Mouse (Mus musculus) neural tube, embryonic 15.5 days (tissue): ENCODE measurements around the gene Cd300a. TPM values are rescaled to one million over a fixed set of nuclear protein-coding genes. Genes with fewer than 3 reads are reported as not detected.
"Not testable (repeated sequence)": the region's sequence is repeated elsewhere in the genome, so short reads cannot be mapped to it uniquely, and the experiment has no call there.

Source experiments
- ATAC-seq: fragments of 200-750 bp; cut with Nextera tagmentation; 2 replicates; pipeline ENCODE4 v1.8.0; 2017; ENCODE audit warnings: mild to moderate bottlenecking, moderate TSS enrichment, moderate library complexity; ENCODE audit not compliant: low FRiP score
- H3K27ac ChIP-seq: fragments of 300-500 bp; sonication (generic); replicated peaks from 2 replicates; pipeline ENCODE4 v1.5.1; 2015; ENCODE audit warnings: mild to moderate bottlenecking, inconsistent platforms
- H3K27me3 ChIP-seq: fragments of 300-500 bp; sonication (generic); replicated peaks from 2 replicates; pipeline ENCODE4 v1.6.1; 2015; ENCODE audit warnings: inconsistent platforms
- H3K36me3 ChIP-seq: fragments of 300-500 bp; sonication (generic); 2 replicates; pipeline ENCODE4 v1.6.1; 2015; ENCODE audit warnings: inconsistent platforms
- H3K4me1 ChIP-seq: fragments of 300-500 bp; sonication (generic); 2 replicates; pipeline ENCODE4 v1.6.1; 2015; ENCODE audit warnings: inconsistent platforms
- H3K4me2 ChIP-seq: fragments of 300-500 bp; sonication (generic); 2 replicates; pipeline ENCODE4 v1.6.1; 2015; ENCODE audit warnings: inconsistent platforms, mild to moderate bottlenecking, moderate library complexity
- H3K4me3 ChIP-seq: fragments of 300-500 bp; sonication (generic); replicated peaks from 2 replicates; pipeline ENCODE4 v1.5.1; 2015; ENCODE audit warnings: mild to moderate bottlenecking, inconsistent platforms
- H3K9ac ChIP-seq: fragments of 300-500 bp; sonication (generic); replicated peaks from 2 replicates; pipeline ENCODE4 v1.6.1; 2015; ENCODE audit warnings: mild to moderate bottlenecking, inconsistent platforms
- H3K9me3 ChIP-seq: fragments of 300-500 bp; sonication (generic); replicated peaks from 2 replicates; pipeline ENCODE4 v1.6.1; 2016; ENCODE audit warnings: inconsistent platforms
- WGBS: fragments of 180-500 bp; shearing (Covaris S2); methylation state at CpG from one replicate; pipeline ENCODE4 v1.1.7; 2015; ENCODE audit warnings: mixed read lengths; 5-methylcytosine and 5-hydroxymethylcytosine counted together
- polyA plus RNA-seq: library from polyadenylated mRNA; unstranded; fragments of >200 nt; fragmentation: Nextera tagmentation; extraction: Ambion mirVana; gene quantifications from 2 replicates; pipeline ENCODE4 v1.2.1, GENCODE M21; 2015

Gene Cd300a
- polyA plus RNA-seq, 1 experiment from 2014 or later = 0.59 TPM

DNA sequence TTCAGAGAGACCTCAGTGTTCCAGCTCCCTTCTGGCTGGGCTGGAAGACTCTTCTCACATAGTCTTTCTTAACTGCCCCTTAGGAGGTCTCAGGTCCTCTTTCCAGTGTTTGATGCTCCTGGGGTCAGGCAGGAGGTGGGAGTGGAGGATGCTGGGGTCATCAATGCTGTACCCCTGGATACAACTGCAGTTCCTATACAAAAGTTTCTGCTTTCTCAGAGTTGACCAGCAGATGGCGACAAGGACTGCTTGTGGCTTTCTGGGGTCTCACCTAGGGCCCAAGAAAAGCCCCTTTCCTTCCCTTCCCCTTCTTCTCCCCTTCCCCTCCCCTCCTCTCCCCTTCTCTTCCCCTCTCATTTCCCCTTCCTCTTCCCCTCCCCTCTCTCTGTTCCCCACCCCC lies 9.3 kb upstream of the Cd300a start:
- Histone ChIP-seq H3K4me2 (no peak overlapping the region), H3K9ac (no peak overlapping the region), H3K27ac (no peak overlapping the region), H3K4me1 (peaks cover 4% of the 10 kb centered on the region; the same call in 1 of the 2 replicates), H3K36me3 (no peaks in the 10 kb centered on the region), H3K4me3 (no peak overlapping the region), H3K9me3 (no peaks in the 10 kb centered on the region), H3K27me3 (no peaks in the 10 kb centered on the region)
- no peak for ATAC-seq
- WGBS = 6% methylated on average over 1 of the region's 1 CpGs

DNA sequence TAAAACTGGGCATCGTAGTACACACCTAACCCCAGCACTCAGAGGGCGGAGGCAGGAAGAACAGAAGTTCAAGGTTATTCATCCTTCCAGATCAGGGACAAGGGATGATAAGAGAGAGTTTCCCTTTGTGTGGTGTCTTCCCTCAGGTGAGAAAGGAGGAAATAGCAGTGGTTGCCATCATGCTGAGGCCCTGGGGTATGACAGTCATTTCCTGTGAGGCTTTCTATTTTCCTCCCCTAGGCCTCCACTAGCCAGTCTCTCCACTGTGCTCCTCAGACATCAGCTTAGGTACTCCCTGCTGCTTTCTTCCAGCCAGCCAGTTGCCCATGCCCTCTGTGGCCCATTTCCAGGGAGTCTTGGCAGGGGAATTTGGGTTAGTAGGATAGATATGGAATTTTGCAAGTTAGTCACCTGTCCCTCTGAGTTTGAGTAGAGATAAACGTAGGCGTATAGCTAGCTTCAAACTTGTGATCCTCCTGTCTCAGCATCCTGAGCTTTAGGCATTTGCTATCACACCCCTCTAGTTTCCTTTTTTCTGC lies 6.5 kb upstream of the Cd300a start:
- H3K4me3 ChIP-seq = no peak overlapping the region
- H3K4me1 ChIP-seq = peaks cover 4% of the 10 kb centered on the region; the same call in 1 of the 2 replicates
- no peak overlapping the region for H3K4me2 ChIP-seq
- no peak overlapping the region for H3K27ac ChIP-seq
- no peak for ATAC-seq
- no peak overlapping the region for H3K9ac ChIP-seq
- H3K9me3 ChIP-seq = no peaks in the 10 kb centered on the region
- H3K27me3 ChIP-seq = no peaks in the 10 kb centered on the region
- 94% methylated on average over 4 of the region's 4 CpGs for WGBS
- H3K36me3 ChIP-seq = no peaks in the 10 kb centered on the region

DNA sequence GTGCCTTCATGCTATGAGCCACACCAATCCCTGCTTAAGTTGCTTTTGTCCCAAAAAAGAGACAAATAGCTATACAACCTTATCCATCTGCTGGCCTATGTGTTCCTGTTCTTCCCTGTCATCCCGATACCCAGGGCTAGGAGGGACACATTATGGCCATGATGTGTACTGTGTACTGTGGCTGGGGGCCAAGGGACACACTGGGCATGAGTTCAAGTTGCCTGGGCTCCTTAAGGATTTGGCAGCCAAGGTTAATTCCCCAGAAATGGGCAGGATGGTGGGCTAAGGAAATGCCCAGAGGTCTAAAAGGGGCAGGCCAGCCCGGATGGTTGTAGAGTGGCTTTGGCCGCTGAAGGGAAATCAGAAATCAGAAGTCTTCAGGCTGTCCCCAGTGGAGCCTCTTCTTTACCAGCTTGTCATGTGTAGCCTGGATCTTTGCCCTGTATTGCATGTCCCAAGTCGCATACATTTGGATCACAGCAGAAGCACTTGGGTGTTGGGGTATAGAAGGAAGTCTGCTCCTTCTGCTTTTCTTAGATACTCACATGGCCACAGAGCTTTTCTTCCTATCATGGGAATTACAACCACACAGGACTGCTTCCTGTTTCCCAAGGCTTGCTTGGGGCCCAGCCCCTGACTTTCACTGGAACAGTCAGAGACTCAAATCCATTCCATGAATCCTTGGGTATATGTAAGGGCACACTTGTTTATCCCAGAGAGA lies 5.3 kb upstream of the Cd300a start:
- 84% methylated on average over 4 of the region's 4 CpGs for WGBS
- H3K27ac ChIP-seq = no peak overlapping the region

DNA sequence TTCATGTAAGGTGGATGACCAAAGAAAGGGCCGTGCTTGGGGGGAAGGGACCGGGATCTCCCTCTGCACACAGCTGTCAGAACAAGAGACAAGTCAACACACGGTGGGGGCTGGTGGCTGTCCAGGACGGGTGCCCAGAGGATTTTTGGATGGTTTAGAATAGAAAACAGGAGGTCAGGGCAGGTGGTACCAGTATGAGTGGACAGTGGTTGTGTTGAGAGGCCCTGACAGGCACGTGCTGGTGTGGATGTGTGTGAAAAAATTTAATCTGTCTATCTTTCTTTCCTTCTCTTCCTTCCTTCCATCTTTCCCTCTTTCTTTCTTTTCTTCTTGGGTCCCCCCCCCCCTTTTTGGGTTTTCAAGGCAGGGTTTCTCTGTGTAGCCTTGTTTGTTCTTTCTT lies 701 bp downstream of the Cd300a start:
- Histone ChIP-seq H3K4me1 (no peaks in the 10 kb centered on the region), H3K9me3 (no peaks in the 10 kb centered on the region), H3K9ac (no peak overlapping the region), H3K27ac (no peak overlapping the region), H3K36me3 (no peaks in the 10 kb centered on the region), H3K4me2 (no peak overlapping the region), H3K4me3 (no peak overlapping the region), H3K27me3 (no peaks in the 10 kb centered on the region)
- ATAC-seq = no peak
- 67% methylated on average over 5 of the region's 5 CpGs for WGBS

More for the DNA sequence above, 5.3 kb upstream of the Cd300a start:
- Histone ChIP-seq H3K9ac (no peak overlapping the region), H3K4me2 (no peak overlapping the region), H3K4me1 (peaks cover 4% of the 10 kb centered on the region; the same call in 1 of the 2 replicates), H3K9me3 (no peaks in the 10 kb centered on the region), H3K36me3 (no peaks in the 10 kb centered on the region), H3K27me3 (no peaks in the 10 kb centered on the region), H3K4me3 (no peak overlapping the region)
- ATAC-seq = no peak

DNA sequence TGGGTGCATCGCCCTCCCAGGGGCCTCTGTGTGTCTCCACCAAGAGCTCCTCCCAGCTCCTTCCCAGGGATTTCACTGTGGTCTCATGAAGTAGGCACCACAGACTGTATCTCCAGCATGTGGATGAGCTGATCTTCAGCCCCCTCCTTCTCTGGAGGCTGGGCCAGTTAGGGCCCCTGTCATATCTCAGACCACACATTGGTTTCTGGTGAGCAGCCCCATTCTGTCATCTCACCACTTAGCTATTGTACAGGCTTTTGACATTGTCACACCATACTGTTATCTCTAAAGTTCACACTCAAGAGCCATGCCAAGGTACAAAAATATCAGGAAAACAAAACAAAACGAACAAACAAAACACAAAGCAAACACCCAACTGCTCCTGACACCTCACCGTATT lies 6.2 kb downstream of the Cd300a start:
- no peaks in the 10 kb centered on the region for H3K36me3 ChIP-seq
- WGBS = 91% methylated on average over 3 of the region's 3 CpGs
- H3K4me1 ChIP-seq = no peaks in the 10 kb centered on the region
- no peak overlapping the region for H3K27ac ChIP-seq
- no peak overlapping the region for H3K4me3 ChIP-seq
- H3K4me2 ChIP-seq = no peak overlapping the region
- H3K9ac ChIP-seq = no peak overlapping the region
- H3K27me3 ChIP-seq = no peaks in the 10 kb centered on the region
- ATAC-seq = no peak
- no peaks in the 10 kb centered on the region for H3K9me3 ChIP-seq

DNA sequence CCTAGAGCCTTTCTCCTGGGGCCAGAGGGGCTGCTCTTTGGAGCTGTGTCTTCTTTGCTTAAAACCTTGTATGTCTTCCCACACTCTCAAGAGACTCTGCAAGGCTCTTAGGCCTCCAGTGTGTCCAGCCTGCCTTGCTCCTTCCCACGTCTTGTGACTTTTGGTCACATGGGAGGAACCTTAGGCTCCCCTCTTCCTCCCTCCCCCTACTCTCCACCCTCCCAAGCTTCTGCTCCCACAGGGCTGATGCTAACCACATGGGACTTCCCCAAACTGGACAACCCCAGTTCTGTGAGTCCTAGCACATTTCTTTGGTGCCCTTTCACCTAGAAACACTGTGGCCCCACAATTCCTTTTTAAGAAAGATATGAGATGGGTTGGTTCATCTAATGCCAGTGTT lies 8.2 kb downstream of the Cd300a start:
- no peaks in the 10 kb centered on the region for H3K4me1 ChIP-seq
- ATAC-seq = no peak
- H3K9me3 ChIP-seq = no peaks in the 10 kb centered on the region
- H3K36me3 ChIP-seq = no peaks in the 10 kb centered on the region
- H3K27ac ChIP-seq = no peak overlapping the region
- H3K9ac ChIP-seq = no peak overlapping the region
- H3K27me3 ChIP-seq = no peaks in the 10 kb centered on the region
- WGBS = 67% methylated on average over 1 of the region's 1 CpGs
- H3K4me2 ChIP-seq = no peak overlapping the region
- H3K4me3 ChIP-seq = no peak overlapping the region

DNA sequence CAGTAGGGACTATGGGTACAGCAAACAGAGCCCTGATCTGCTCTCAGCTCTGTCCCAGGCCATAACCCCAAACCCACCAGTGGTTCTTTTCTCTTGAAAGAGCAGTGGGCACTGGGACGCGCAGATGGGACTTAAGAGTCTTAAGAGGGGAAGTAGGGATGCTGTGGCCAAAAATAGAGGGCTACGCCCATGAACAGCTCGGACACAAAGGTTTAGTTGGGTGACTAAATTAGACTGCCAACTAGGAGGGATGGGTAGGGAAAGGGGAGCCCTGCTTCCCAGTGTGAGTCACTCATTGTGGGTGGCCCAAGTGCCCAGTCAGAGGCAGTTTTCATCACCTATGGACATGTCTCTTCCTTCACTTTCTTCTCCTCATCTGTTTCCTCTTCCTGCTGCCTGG lies 13.4 kb downstream of the Cd300a start:
- Histone ChIP-seq H3K27me3 (no peaks in the 10 kb centered on the region), H3K9me3 (no peaks in the 10 kb centered on the region), H3K4me1 (no peaks in the 10 kb centered on the region), H3K9ac (no peak overlapping the region), H3K4me2 (no peak overlapping the region), H3K27ac (no peak overlapping the region), H3K4me3 (no peak overlapping the region), H3K36me3 (no peaks in the 10 kb centered on the region)
- ATAC-seq = no peak
- 94% methylated on average over 4 of the region's 4 CpGs for WGBS

DNA sequence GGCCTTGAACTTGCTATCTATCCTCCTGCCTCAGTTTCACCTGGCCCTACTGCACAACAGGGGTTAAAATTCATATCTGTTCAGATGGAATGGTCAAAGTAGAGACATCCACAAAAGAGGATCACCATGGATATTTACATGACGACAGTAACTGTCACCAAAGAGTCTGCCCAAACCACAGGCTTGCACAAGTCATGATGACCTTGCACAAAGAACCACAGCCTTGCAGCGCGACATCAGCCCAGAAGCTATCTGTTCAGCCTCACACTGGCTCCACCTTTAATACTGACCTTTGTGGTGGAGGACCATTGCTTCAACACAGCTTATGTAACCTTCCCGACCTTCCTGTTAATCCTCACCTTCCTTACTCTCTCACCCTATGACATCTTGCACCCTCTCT lies 17.7 kb downstream of the Cd300a start:
- Histone ChIP-seq H3K4me2 (no peak overlapping the region), H3K9ac (no peak overlapping the region), H3K27ac (no peak overlapping the region), H3K9me3 (no peaks in the 10 kb centered on the region), H3K27me3 (no peaks in the 10 kb centered on the region), H3K4me3 (no peak overlapping the region), H3K4me1 (no peaks in the 10 kb centered on the region), H3K36me3 (no peaks in the 10 kb centered on the region)
- 88% methylated on average over 4 of the region's 4 CpGs for WGBS
- ATAC-seq = no peak

DNA sequence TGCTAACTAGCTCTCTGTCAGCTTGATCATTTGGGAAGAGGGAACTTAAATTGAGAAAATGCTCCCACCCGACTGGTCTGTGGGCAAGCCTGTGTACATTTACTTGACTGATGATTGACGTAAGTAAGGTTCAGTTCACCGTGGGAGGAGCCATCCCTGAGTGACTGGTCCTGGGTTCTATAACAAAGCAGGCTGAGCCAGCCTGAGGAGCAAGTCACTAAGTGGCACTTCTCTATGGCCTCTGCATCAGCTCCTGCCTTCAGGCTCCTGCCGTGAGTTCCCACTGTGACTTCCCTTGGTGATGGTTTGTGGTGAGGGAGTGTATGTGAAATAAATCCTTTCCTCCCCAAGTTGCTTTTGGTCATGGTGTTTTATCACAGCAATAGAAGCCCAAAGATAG lies 18.2 kb downstream of the Cd300a start:
- Histone ChIP-seq H3K9ac (no peak overlapping the region), H3K4me3 (no peak overlapping the region), H3K36me3 (no peaks in the 10 kb centered on the region), H3K4me2 (no peak overlapping the region), H3K27me3 (no peaks in the 10 kb centered on the region), H3K27ac (no peak overlapping the region), H3K4me1 (no peaks in the 10 kb centered on the region), H3K9me3 (no peaks in the 10 kb centered on the region)
- WGBS = 68% methylated on average over 4 of the region's 4 CpGs
- no peak for ATAC-seq

DNA sequence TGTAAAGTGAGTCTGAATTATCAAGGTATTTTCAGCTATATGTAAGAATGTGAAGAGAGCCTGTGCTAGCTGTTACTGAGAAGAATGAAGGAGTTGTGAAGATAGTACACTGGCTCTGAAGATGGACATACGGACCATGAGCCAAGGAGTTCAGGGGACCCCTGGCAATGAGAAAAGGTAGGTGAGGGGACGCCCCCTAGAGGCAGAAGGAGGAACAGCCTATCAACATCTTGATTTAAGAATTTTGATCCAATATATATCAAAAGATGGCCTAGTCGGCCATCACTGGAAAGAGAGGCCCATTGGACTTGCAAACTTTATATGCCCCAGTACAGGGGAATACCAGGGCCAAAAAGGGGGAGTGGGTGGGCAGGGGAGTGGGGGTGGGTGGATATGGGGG lies 19.7 kb downstream of the Cd300a start:
- not testable (repeated sequence) for H3K4me1 ChIP-seq, H3K27me3 ChIP-seq, H3K36me3 ChIP-seq, ATAC-seq, H3K4me3 ChIP-seq, H3K9me3 ChIP-seq, H3K4me2 ChIP-seq, H3K27ac ChIP-seq, H3K9ac ChIP-seq
- 53% methylated on average over 3 of the region's 3 CpGs for WGBS

DNA sequence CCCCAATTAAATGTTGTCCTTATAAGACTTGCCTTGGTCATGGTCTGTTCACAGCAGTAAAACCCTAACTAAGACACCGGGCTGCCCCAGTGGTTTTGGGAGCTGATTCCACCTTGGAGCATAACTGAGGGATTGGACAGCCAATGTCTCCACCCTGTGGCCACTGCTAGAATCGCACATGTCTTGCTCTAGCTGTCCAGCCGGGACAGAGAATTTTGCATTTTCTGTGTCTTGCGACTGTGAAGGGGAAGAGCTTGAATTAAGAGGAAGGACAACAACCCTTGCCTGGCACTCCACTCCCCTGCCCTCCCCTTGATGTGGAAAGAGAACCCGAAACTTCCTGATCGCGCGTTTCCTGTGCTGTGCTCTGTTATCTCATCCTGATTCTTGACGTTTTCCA lies 23.0 kb downstream of the Cd300a start:
- H3K27ac ChIP-seq = no peak overlapping the region
- no peaks in the 10 kb centered on the region for H3K36me3 ChIP-seq
- H3K27me3 ChIP-seq = peaks cover 4% of the 10 kb centered on the region
- H3K9ac ChIP-seq = no peak overlapping the region
- no peak overlapping the region for H3K4me3 ChIP-seq
- H3K4me1 ChIP-seq = no peaks in the 10 kb centered on the region
- H3K9me3 ChIP-seq = no peaks in the 10 kb centered on the region
- 20% methylated on average over 9 of the region's 9 CpGs for WGBS
- no peak overlapping the region for H3K4me2 ChIP-seq
- peak; percentile 47; the same call in 1 of the 2 replicates for ATAC-seq

DNA sequence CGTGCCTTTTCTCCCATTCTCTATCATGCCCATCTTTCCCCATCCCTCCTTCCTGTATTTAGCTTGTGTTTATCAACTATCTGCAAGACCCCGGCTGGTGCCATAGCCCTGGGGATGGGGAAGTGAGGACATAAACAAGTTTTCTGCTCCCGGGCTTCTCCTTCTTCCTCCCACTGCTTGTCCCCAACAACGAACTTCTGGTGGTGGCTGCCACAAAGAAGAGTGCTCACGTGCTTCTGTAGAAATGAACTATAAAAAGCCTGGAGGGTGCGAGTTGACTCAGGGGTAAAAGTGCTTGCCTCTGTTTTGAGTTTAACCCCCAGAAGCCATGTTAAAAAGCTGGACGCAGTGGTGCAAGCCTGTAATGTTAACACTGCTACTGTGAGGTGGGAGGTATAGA lies 25.1 kb downstream of the Cd300a start:
- no peaks in the 10 kb centered on the region for H3K9me3 ChIP-seq
- no peak for ATAC-seq
- no peak overlapping the region for H3K4me2 ChIP-seq
- WGBS = 58% methylated on average over 7 of the region's 7 CpGs
- H3K36me3 ChIP-seq = no peaks in the 10 kb centered on the region
- H3K4me3 ChIP-seq = no peak overlapping the region
- H3K9ac ChIP-seq = no peak overlapping the region
- no peak overlapping the region for H3K27ac ChIP-seq
- H3K27me3 ChIP-seq = peaks cover 4% of the 10 kb centered on the region
- no peaks in the 10 kb centered on the region for H3K4me1 ChIP-seq
